Mouse (Mus musculus) testis, adult 2 months (tissue): Measurements from ENCODE around the gene Tbrg1.

Experiments used
- CTCF ChIP-seq: fragments of 200-500 bp; IDR thresholded peaks from 2 replicates; pipeline ENCODE4 v1.5.1; 2012; ENCODE audit warnings: low read depth, mild to moderate bottlenecking, inconsistent platforms, low read length, moderate library complexity; ENCODE audit not compliant: control insufficient read depth, insufficient read depth, insufficient replicate concordance
- POLR2A ChIP-seq: fragments of 200-500 bp; IDR thresholded peaks from 2 replicates; pipeline ENCODE4 v1.6.1; 2012; ENCODE audit warnings: low read depth, mild to moderate bottlenecking, inconsistent platforms, low read length, moderate library complexity; ENCODE audit not compliant: control insufficient read depth

DNA sequence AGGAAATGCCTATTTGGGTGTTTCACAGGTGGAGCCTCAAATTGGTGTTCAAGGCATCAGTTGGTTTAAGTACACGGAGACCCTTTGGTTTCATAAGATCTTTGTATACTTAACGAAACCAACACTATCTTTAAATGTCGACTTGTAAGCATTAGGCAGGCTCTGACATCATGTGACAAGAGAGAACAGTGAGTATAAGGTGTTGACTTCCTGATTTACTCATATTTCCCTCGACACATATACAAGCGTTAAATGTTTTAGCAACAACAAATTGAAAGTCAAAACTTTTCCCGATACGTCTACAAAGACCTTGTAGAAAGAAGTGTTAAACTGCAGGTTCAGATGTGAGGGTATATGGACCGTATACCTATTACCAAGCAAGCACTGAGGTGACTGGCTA, 1.2 kb downstream of the Tbrg1 start:
- TF ChIP-seq POLR2A (no peak), CTCF (no peak)
